Mouse (Mus musculus) midbrain, embryonic 14.5 days (tissue): ENCODE measurements at regions not wholly inside any gene's neighbourhood (a gene's known extent, or its start where the extent isn't known, plus 50 kb on each side); places are given as distances from the start of the nearest gene placed in this dataset.

Experiments used
- ATAC-seq: fragments of 200-750 bp; cut with Nextera tagmentation; 2 replicates; pipeline ENCODE4 v1.8.0; 2017; ENCODE audit warnings: moderate number of reproducible peaks, moderate library complexity; ENCODE audit not compliant: low FRiP score, low TSS enrichment
- DNase-seq: peaks from one replicate; pipeline ENCODE4 v3.0.0-alpha.2; 2015
- H3K27ac ChIP-seq: fragments of 300-500 bp; sonication (generic); replicated peaks from 2 replicates; pipeline ENCODE4 v1.5.1; 2014; ENCODE audit warnings: mild to moderate bottlenecking, low read depth, low read length, moderate library complexity
- H3K27me3 ChIP-seq: fragments of 300-500 bp; sonication (generic); 2 replicates; pipeline ENCODE4 v1.6.1; 2014; ENCODE audit warnings: low read length, control low read depth, mixed read lengths; ENCODE audit not compliant: control insufficient read depth, insufficient read depth
- H3K36me3 ChIP-seq: fragments of 300-500 bp; sonication (generic); 2 replicates; pipeline ENCODE4 v1.6.1; 2014; ENCODE audit warnings: low read length, control low read depth; ENCODE audit not compliant: control insufficient read depth, insufficient read depth
- H3K4me1 ChIP-seq: fragments of 300-500 bp; sonication (generic); 2 replicates; pipeline ENCODE4 v1.6.1; 2014; ENCODE audit warnings: mild to moderate bottlenecking, antibody characterized with exemption, low read length, control low read depth; ENCODE audit not compliant: control insufficient read depth, insufficient read depth
- H3K4me2 ChIP-seq: fragments of 300-500 bp; sonication (generic); 2 replicates; pipeline ENCODE4 v1.6.1; 2014; ENCODE audit warnings: mild to moderate bottlenecking, low read length, moderate library complexity
- H3K4me3 ChIP-seq: fragments of 300-500 bp; sonication (generic); replicated peaks from 2 replicates; pipeline ENCODE4 v1.5.1; 2014; ENCODE audit warnings: low read depth, low read length
- H3K9ac ChIP-seq: fragments of 300-500 bp; sonication (generic); replicated peaks from 2 replicates; pipeline ENCODE4 v1.6.1; 2014; ENCODE audit warnings: mild to moderate bottlenecking, low read length, moderate library complexity
- H3K9me3 ChIP-seq: fragments of 300-500 bp; sonication (generic); 2 replicates; pipeline ENCODE4 v1.6.1; 2016; ENCODE audit warnings: low read length, control low read depth, mixed read lengths; ENCODE audit not compliant: control insufficient read depth
- WGBS: fragments of 180-500 bp; shearing (Covaris S2); extraction: QIAGEN DNeasy Blood & Tissue Kit; methylation state at CpG from one replicate; pipeline ENCODE4 v1.1.7; 2014; 5-methylcytosine and 5-hydroxymethylcytosine counted together

DNA sequence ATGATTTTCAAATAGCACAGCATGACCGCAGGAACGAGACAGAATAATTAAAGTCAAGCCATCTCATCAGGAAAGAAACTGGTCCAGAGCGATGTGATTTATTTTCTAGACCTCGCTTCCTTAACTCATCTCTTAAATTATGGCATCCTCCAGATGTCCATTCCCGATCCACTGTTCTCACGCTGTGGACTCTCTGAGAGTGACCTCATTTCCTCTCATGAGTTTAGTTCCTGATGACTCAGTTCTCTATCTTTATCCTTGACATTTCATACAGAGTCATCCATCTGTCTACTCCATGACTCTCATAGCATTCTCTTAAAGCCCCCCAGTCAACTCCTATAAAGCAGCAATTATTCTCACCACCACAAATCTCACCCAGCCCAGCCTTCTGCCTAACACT lies 103.2 kb upstream of the Spry2 start:
- no peaks in the 10 kb centered on the region for H3K4me1 ChIP-seq
- WGBS: 95% methylated on average over 6 of the region's 6 CpGs
- no peaks in the 10 kb centered on the region for H3K36me3 ChIP-seq
- H3K9ac ChIP-seq: no peak overlapping the region
- ATAC-seq (no peak), DNase-seq (no peak)
- H3K27me3 ChIP-seq: no peaks in the 10 kb centered on the region
- H3K4me2 ChIP-seq: no peak overlapping the region
- no peak overlapping the region for H3K4me3 ChIP-seq
- no peaks in the 10 kb centered on the region for H3K9me3 ChIP-seq
- H3K27ac ChIP-seq: no peak overlapping the region

DNA sequence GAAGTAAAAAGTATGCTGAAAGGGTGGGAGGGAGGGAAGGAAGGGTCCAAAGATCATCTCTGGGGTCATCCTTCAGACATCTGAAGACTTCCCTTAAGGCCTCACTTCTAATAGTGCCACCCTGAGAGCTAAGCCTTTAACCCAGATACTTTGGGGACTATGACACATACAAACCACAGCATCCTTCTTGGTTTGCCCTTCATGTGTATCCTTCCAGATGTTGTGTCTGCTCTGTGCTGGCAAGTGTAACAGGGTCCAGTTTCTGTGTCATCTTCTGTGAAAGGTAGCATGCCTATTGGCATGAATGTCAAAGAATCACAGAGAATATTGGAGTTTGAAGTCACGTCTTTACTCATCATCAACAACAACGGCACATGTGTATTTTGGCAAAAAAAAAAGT lies 98.2 kb upstream of the Trim52 start:
- ATAC-seq: no peak
- DNase-seq: no peak
- H3K27me3 ChIP-seq: no peaks in the 10 kb centered on the region
- H3K36me3 ChIP-seq: no peaks in the 10 kb centered on the region
- H3K4me1 ChIP-seq: no peaks in the 10 kb centered on the region
- H3K9me3 ChIP-seq: no peaks in the 10 kb centered on the region
- H3K4me2 ChIP-seq: no peak overlapping the region
- H3K9ac ChIP-seq: no peak overlapping the region
- no peak overlapping the region for H3K27ac ChIP-seq
- 92% methylated on average over 2 of the region's 2 CpGs for WGBS
- no peak overlapping the region for H3K4me3 ChIP-seq

DNA sequence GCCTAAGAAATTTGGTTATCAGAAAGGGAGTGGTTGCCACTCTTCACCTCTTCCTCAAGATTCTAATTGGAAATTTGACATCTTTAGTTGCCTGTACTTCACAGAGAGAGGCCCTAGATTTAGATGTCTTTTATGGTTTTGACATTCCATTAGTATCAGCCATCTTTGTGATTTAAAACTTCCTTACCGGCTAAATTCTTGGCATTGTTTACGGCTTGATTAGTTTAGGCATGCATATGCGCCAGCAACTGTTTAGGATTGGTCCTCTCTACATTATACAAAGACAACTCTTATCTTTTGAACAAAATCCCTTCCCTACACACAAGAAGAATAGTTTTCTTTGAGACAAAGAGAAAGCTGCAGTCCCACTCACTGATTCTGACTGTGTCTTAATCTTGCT lies 97.0 kb upstream of the Trim52 start:
- Histone ChIP-seq H3K4me1 (no peaks in the 10 kb centered on the region), H3K4me2 (no peak overlapping the region), H3K27me3 (no peaks in the 10 kb centered on the region), H3K36me3 (no peaks in the 10 kb centered on the region), H3K9ac (no peak overlapping the region), H3K27ac (no peak overlapping the region), H3K4me3 (no peak overlapping the region), H3K9me3 (no peaks in the 10 kb centered on the region)
- WGBS: 72% methylated on average over 3 of the region's 3 CpGs
- no peak for ATAC-seq
- no peak for DNase-seq

DNA sequence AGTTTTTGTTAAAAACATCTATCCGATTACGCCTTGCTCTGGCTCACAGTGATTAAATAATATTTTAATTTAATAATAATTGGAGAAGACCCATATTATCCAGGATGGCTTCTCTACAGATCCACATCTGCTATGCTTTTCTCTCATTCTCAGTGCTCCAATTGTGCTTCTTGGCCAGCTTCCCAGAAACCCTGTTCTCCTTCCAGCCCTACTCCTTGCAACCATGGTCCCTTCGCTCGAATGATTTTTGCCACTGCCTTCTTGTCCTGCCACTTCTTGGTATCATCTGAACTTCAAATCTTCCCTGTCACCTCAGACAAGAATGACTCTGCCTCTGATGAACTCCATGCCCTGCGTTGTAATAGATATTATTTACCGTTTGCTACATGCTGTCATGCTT lies 95.0 kb upstream of the Trim52 start:
- H3K36me3 ChIP-seq: no peaks in the 10 kb centered on the region
- WGBS: 95% methylated on average over 6 of the region's 6 CpGs
- no peak overlapping the region for H3K27ac ChIP-seq
- no peaks in the 10 kb centered on the region for H3K27me3 ChIP-seq
- H3K9me3 ChIP-seq: no peaks in the 10 kb centered on the region
- no peak overlapping the region for H3K4me2 ChIP-seq
- no peak overlapping the region for H3K4me3 ChIP-seq
- no peak for ATAC-seq
- no peak for DNase-seq
- H3K9ac ChIP-seq: no peak overlapping the region
- no peaks in the 10 kb centered on the region for H3K4me1 ChIP-seq

DNA sequence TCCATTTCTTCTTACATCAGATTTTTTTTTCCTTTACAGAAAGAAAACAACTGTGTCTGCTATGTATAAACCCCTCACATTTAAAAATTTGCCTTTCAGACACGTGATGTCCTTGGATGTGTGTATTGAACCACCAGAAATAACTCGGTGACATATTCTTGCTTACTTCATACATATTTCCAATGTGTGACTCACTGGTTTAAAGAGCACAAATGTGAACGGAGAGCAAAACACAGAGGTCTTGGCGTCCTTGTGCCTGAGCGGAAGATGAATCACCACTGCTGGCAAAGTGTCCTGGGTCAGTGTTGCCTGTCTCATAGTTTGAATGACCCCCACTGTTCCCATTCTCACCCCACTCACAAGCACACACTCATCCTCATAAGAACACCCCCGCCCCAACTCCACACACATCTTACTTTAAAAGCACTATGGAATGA lies 94.0 kb upstream of the Trim52 start:
- 93% methylated on average over 6 of the region's 6 CpGs for WGBS
- Histone ChIP-seq H3K4me1 (no peaks in the 10 kb centered on the region), H3K9ac (no peak overlapping the region), H3K27ac (no peak overlapping the region), H3K4me2 (no peak overlapping the region), H3K27me3 (no peaks in the 10 kb centered on the region), H3K4me3 (no peak overlapping the region), H3K36me3 (no peaks in the 10 kb centered on the region), H3K9me3 (no peaks in the 10 kb centered on the region)
- no peak for DNase-seq
- ATAC-seq: no peak

DNA sequence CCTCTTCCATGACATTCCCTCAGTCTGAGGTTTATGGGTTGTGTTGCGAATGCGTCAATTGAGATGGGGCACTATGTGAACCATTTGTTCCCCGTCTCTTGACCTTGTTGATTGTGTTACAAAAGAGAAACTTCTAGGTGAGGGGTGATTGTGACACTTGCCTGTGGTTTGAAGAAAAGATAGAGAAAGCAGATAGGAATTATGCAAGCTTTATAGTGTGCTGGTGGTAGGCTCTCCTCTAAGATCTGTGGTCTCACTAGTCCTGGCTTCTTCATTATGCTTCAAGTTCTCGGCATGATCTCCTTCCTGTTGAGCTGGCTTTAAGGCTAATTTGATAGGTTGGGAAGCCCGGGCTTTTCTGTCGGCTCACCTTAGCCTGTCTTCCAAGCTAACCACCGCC lies 83.2 kb upstream of the Trim52 start:
- no peaks in the 10 kb centered on the region for H3K9me3 ChIP-seq
- H3K36me3 ChIP-seq: no peaks in the 10 kb centered on the region
- no peaks in the 10 kb centered on the region for H3K27me3 ChIP-seq
- no peak for ATAC-seq
- no peak overlapping the region for H3K9ac ChIP-seq
- DNase-seq: no peak
- 95% methylated on average over 7 of the region's 7 CpGs for WGBS
- no peak overlapping the region for H3K4me3 ChIP-seq
- H3K4me2 ChIP-seq: no peak overlapping the region
- H3K4me1 ChIP-seq: no peaks in the 10 kb centered on the region
- no peak overlapping the region for H3K27ac ChIP-seq

DNA sequence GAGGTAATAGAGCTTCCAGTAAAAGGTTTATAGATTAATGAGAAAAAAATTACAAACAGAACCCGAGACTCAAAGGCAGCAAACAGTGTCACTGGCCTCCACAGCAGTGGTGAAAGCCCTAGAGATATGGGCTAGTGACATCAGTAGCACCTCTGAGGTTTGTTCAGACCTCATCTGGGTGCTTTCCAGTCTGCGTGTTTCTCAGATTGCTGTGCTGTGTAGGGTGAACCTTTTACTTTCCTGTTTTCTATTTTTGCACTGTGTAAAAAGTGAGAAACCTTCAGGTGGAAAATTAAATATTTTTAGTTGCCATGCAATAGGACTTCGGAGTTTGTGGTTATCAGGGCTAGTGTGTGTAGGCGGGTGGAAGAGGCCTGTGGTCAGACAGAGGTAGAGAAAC lies 79.2 kb upstream of the Trim52 start:
- WGBS: 92% methylated on average over 4 of the region's 4 CpGs
- Histone ChIP-seq H3K36me3 (no peaks in the 10 kb centered on the region), H3K9me3 (no peaks in the 10 kb centered on the region), H3K9ac (no peak overlapping the region), H3K27me3 (no peaks in the 10 kb centered on the region), H3K4me1 (no peaks in the 10 kb centered on the region), H3K4me3 (no peak overlapping the region), H3K4me2 (no peak overlapping the region), H3K27ac (no peak overlapping the region)
- ATAC-seq (no peak), DNase-seq (no peak)

DNA sequence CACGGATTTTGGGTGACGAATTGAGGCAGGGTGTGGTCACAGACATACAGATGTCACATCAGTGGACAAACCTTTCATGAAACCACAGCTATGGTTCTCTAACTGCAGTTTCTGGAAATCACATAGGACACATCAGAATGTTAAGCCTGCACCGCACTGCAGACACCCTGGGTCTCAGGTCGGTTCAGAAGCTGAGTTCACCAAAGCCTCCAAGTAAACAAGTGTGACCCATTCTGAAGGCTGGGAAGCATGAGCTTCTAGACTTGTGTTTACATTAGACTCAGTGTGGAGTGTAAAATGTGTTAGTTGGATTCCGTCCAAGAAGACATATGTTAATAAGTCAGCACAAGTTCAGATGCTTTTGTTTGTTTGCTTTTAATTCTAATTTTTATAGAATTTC lies 78.3 kb upstream of the Trim52 start:
- H3K9ac ChIP-seq: no peak overlapping the region
- H3K27me3 ChIP-seq: no peaks in the 10 kb centered on the region
- no peaks in the 10 kb centered on the region for H3K4me1 ChIP-seq
- no peaks in the 10 kb centered on the region for H3K9me3 ChIP-seq
- no peak overlapping the region for H3K4me3 ChIP-seq
- no peak overlapping the region for H3K27ac ChIP-seq
- WGBS: 91% methylated on average over 5 of the region's 5 CpGs
- no peak overlapping the region for H3K4me2 ChIP-seq
- no peak for ATAC-seq
- DNase-seq: no peak
- no peaks in the 10 kb centered on the region for H3K36me3 ChIP-seq

DNA sequence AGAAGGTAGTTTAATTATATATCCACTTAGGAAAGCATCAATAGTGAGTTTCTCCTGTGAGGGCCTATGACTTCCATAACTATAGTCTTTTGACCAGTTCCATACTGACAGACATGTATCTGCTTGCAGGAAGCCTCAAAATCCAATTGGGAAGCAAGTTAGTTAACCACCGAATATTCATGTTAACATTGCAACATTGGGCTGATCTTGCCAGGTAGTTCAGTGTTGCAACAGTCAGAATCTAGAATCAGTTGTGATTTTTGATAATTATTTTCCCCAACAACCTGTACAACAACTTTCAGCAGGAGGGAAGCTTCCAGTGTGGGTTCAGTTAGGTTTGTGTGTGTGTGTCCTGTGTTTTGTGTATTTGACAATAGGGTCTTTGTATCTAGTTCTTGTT lies 74.9 kb upstream of the Trim52 start:
- Histone ChIP-seq H3K36me3 (no peaks in the 10 kb centered on the region), H3K27ac (no peak overlapping the region), H3K4me2 (no peak overlapping the region), H3K9ac (no peak overlapping the region), H3K4me3 (no peak overlapping the region), H3K27me3 (no peaks in the 10 kb centered on the region), H3K9me3 (no peaks in the 10 kb centered on the region), H3K4me1 (no peaks in the 10 kb centered on the region)
- DNase-seq: no peak
- ATAC-seq: no peak
- 95% methylated on average over 1 of the region's 1 CpGs for WGBS
